Mouse (Mus musculus) heart, postnatal 25 days (tissue): ENCODE results near the gene Golga3. TPM values are rescaled to one million over a fixed set of nuclear protein-coding genes. Genes with fewer than 3 reads are reported as not detected.

Experiments
- DNase-seq: peaks from one replicate; pipeline ENCODE4 v3.0.0; 2022; ENCODE audit warnings: low spot score
- intact Hi-C: fragments of 180-260 bp; cut with DNase I; formaldehyde crosslinking; loops from one replicate; pipeline ENCODE4 v1.15.1; 2025
- total RNA-seq, 2 experiments: library from RNA; stranded (reverse); gene quantifications; 2 replicates each; pipeline ENCODE4 v1.2.3; 2021

The Golga3 gene
- total RNA-seq, result 10 to 100 TPM; 46.2 to 47.0 TPM

- DNase-seq, result peak; percentile 86
- intact Hi-C loops, result loop anchor here (5.0 kb wide), 3 partner anchors 39 to 91 kb away; partner anchors contain the start of genes Chfr and Pgam5
Observed at GRCm38 (mm10) chr5:110176362-110177020, at the start of gene Golga3. Golga3 (plus strand) TSS chr5:110176701.

- intact Hi-C loops, result loop anchor here (2.0 to 10.0 kb wide), 3 partner anchors 25 to 81 kb away; partner anchors contain the start of genes Golga3 and Zfp605
- DNase-seq, result peak; percentile 97
Observed at GRCm38 (mm10) chr5:110135293-110136086, 41.0 kb upstream of the Golga3 start, which contains the start of gene Chfr. Chfr (plus strand) TSS chr5:110135842.

- no peak for DNase-seq
- intact Hi-C loops, result loop anchor here (5.0 to 10.0 kb wide), 2 partner anchors 41 to 81 kb away; partner anchors contain the start of gene Golga3
Observed at GRCm38 (mm10) chr5:110136087-110136464, 40.4 kb upstream of the Golga3 start.

- intact Hi-C loops, result loop anchor here (5.0 to 10.0 kb wide), 2 partner anchors 39 to 83 kb away; partner anchors contain the start of gene Golga3
- no peak for DNase-seq
Observed at GRCm38 (mm10) chr5:110137816-110138215, 38.7 kb upstream of the Golga3 start.

- DNase-seq, result no peak
- intact Hi-C loops, result loop anchor here (5.0 to 10.0 kb wide), 2 partner anchors 38 to 85 kb away; partner anchors contain the start of gene Golga3
Observed at GRCm38 (mm10) chr5:110139325-110139724, 37.2 kb upstream of the Golga3 start.

GRCm38 (mm10) chr5:110140424-110140823, 36.1 kb upstream of the Golga3 start:
- intact Hi-C loops, result no loop called here
- no peak for DNase-seq

GRCm38 (mm10) chr5:110142309-110142708, 34.2 kb upstream of the Golga3 start:
- DNase-seq, result no peak

GRCm38 (mm10) chr5:110143007-110143406, 33.5 kb upstream of the Golga3 start:
- intact Hi-C loops, result no loop called here
- no peak for DNase-seq

More at GRCm38 (mm10) chr5:110142309-110142708, 34.2 kb upstream of the Golga3 start:
- intact Hi-C loops, result no loop called here

- intact Hi-C loops, result no loop called here
- no peak for DNase-seq
Observed at GRCm38 (mm10) chr5:110169374-110169773, 7.1 kb upstream of the Golga3 start.

GRCm38 (mm10) chr5:110177021-110177420, 520 bp downstream of the Golga3 start:
- no peak for DNase-seq
- intact Hi-C loops, result loop anchor here (5.0 kb wide), 3 partner anchors 40 to 90 kb away; partner anchors contain the start of genes Chfr and Pgam5

GRCm38 (mm10) chr5:110178628-110179027, 2.1 kb downstream of the Golga3 start:
- intact Hi-C loops, result loop anchor here (5.0 kb wide), 3 partner anchors 41 to 89 kb away; partner anchors contain the start of genes Chfr and Pgam5
- DNase-seq, result no peak

GRCm38 (mm10) chr5:110181716-110182115, 5.2 kb downstream of the Golga3 start:
- DNase-seq, result peak; percentile 4
- intact Hi-C loops, result no loop called here

- intact Hi-C loops, result no loop called here
- no peak for DNase-seq
Observed at GRCm38 (mm10) chr5:110203164-110203895, 26.8 kb downstream of the Golga3 start.

GRCm38 (mm10) chr5:110204777-110205176, 28.3 kb downstream of the Golga3 start:
- intact Hi-C loops, result no loop called here
- DNase-seq, result no peak

GRCm38 (mm10) chr5:110211312-110211711, 34.8 kb downstream of the Golga3 start:
- intact Hi-C loops, result no loop called here
- DNase-seq, result no peak

GRCm38 (mm10) chr5:110216780-110217179, 40.3 kb downstream of the Golga3 start:
- DNase-seq, result no peak
- intact Hi-C loops, result no loop called here

- DNase-seq, result no peak
- intact Hi-C loops, result no loop called here
Observed at GRCm38 (mm10) chr5:110220331-110220730, 43.8 kb downstream of the Golga3 start.

GRCm38 (mm10) chr5:110222757-110223156, 46.3 kb downstream of the Golga3 start:
- no peak for DNase-seq
- intact Hi-C loops, result no loop called here

- DNase-seq, result no peak
- intact Hi-C loops, result no loop called here
Observed at GRCm38 (mm10) chr5:110225056-110225455, 48.6 kb downstream of the Golga3 start.

- DNase-seq, result no peak
- intact Hi-C loops, result no loop called here
Observed at GRCm38 (mm10) chr5:110227336-110227883, 50.9 kb downstream of the Golga3 start.
